Mouse (Mus musculus) cerebellum, postnatal 25 days (tissue): ENCODE results near the gene Thoc6.
A peak's percentile ranks its signal among the peaks of the same experiment; 100 is the strongest.

Experiments used
- DNase-seq, 2 experiments: peaks; one replicate each; pipeline ENCODE4 v3.0.0; 2021; ENCODE audit warnings: mixed read lengths in 2 of 2

Thoc6 gene

DNA sequence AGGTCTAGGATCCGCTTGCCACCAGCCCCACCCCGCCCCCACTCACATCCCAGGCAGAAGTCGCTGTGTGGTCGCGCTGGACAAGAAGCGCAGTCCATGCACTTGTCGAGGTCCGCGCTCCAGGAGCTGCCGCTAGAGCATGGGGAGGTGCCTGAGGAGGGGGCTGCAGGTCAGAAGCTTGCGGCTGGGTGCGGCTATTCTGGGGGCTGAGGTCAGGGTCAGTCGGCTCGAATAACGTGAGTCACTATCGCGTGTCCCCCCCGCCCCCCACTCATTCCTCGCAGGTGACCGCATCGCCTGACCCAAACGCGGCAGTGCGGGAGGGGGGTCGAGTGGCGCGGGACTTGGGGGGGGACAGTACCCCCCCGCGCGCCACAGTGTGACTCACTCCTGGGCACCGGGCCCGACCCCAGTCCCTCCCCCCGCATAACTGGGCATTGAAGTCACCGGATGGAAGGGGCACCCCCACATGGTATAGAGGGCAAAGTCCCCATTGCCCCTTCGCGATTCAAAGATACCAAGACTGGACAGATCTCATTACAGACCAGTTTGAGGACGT is 2.9 kb upstream of the Thoc6 start:
- DNase-seq = peak; percentile 68 to 84

GRCm38 (mm10) chr17:23675564-23676281 is 2.0 kb upstream of the Thoc6 start:
- peak; percentile 60 to 75 for DNase-seq

DNA sequence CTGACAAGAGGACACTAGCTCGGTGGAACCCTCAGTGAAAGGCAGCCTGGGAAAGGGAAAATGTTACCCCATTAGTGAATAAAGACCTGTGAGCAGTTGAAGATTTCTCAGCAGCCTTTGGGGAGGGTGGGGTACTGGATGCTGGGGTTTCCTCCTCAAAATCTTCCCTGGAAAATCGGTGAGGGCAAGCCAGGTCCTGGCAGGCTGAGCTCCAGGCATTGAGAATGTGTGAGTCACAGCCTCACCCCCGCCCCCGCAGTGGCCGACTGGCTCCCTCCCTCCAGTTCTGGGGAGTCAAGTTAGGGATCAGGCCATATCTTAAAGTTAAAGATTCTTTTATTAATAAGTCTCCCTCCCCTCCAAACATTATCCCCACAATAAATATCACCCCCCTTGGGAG is 1.4 kb upstream of the Thoc6 start:
- DNase-seq = peak; percentile 66 to 84

GRCm38 (mm10) chr17:23674271-23674952 is 730 bp upstream of the Thoc6 start:
- DNase-seq = peak; percentile 60 to 66

DNA sequence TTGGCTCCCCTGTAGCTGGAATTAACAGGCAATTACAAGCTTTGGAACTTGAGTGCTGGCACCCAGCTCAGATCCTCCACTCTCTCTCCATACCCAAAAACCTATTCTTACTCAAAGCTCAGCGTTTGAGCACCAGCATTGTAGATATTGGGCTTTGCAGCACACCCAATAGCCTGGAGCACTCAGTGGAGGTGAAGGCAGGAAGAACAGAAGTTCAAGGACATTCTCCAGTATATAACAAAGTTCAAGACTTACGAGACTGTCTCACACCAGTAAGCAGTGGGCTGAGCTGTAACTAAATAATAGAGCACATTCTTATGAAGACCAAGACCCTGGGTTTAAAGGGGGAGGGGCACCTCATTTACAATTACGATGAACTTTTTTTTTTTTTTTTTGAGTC is 921 bp downstream of the Thoc6 start:
- no peak for DNase-seq

GRCm38 (mm10) chr17:23671519-23671918 is 2.2 kb downstream of the Thoc6 start:
- DNase-seq = no peak

- DNase-seq = no peak
Measured at GRCm38 (mm10) chr17:23670516-23671074, 3.1 kb downstream of the Thoc6 start.

- no peak for DNase-seq
Measured at GRCm38 (mm10) chr17:23665511-23665910, 8.2 kb downstream of the Thoc6 start.

- DNase-seq = peak in 1 of 2 experiments; percentile 31
Measured at GRCm38 (mm10) chr17:23664556-23665021, 9.1 kb downstream of the Thoc6 start.

DNA sequence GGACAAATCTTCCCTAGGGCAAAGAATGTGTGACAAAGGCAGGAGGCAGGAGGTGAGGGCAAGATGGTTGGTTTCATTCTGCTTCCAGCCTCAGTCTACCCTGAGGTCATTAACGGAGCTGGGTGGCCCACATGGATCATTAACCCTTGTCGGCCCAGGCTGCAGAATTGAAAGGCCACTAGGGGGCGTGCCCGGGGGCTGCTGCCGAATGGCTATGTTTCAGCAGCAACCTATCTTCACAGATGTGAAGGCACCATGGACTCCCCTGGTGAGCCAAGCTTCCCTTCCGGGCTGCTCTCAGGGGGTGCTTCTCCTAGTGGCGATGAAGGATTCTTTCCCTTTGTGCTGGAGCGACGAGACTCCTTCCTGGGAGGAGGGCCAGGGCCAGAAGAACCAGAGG is 12.2 kb downstream of the Thoc6 start:
- peak in 1 of 2 experiments; percentile 42 for DNase-seq

DNA sequence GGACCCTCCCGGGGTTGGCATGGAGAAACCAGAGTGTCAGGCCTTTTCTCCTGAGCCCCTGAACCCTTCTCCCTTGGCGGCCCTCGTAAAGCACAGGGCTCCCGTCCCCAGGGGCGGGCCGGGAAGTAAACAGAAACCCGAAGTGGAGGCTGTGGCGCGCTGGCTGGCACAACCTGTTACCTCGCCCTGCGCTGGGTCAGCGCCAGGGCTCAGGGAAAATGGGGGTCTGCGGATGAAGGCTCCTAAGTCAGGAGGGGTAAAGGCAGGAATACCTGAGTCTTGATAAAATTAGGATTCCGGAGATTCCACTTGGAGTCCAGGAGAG is 12.8 kb downstream of the Thoc6 start:
- no peak for DNase-seq

- peak; percentile 58 to 77 for DNase-seq
Measured at GRCm38 (mm10) chr17:23660117-23660875, 13.4 kb downstream of the Thoc6 start, which contains the start of gene Bicdl2. TSS of gene Bicdl2 (plus strand) at chr17:23660506.

GRCm38 (mm10) chr17:23658450-23658849 is 15.2 kb downstream of the Thoc6 start:
- DNase-seq = no peak

- DNase-seq = no peak
Measured at GRCm38 (mm10) chr17:23654410-23654809, 19.3 kb downstream of the Thoc6 start.

- no peak for DNase-seq
Measured at GRCm38 (mm10) chr17:23654001-23654400, 19.7 kb downstream of the Thoc6 start.

DNA sequence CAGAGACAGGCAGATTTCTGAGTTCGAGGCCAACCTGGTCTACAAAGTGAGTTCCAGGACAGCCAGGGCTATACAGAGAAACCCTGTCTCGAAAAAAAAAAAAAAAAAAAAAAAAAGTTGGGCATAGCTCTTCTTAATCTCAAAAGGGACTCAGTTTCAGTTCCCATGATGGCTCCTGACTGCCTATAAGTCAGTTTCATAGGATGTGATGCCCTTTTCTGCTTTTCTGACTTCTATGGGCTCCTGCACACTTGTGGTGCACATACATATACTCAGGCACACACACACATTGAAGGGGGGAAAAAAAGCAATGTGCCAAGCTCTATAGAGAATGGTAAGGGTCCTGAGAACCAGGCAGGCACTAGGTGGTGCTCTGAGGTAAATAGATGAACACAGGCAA is 20.4 kb downstream of the Thoc6 start:
- DNase-seq = no peak

- DNase-seq = no peak
Measured at GRCm38 (mm10) chr17:23651363-23651762, 22.3 kb downstream of the Thoc6 start.

DNA sequence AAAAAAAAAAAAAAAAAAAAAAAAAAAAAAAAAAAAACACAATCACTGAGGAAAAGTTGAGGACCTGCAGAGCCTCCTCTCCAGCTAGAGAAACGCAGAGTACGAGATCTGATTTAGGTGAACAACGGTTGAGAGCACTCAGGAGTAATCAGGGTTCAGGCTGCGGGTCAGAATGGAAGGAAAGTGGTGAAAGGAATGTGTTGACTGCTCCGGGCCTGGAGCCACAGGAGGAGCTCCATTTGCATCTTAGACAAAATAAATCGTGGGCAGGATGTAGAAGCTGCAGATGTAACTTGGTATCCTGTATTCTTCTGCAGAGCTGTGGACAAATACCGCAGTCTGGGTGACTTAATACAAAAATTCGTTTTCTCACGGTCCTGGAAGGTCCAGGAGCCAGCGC is 27.8 kb downstream of the Thoc6 start:
- no peak for DNase-seq

GRCm38 (mm10) chr17:23644613-23645495 is 28.8 kb downstream of the Thoc6 start, which contains the start of gene Mmp25:
TSS of gene Mmp25 (minus strand) at chr17:23645277.
- peak in 1 of 2 experiments; percentile 26 for DNase-seq

DNA sequence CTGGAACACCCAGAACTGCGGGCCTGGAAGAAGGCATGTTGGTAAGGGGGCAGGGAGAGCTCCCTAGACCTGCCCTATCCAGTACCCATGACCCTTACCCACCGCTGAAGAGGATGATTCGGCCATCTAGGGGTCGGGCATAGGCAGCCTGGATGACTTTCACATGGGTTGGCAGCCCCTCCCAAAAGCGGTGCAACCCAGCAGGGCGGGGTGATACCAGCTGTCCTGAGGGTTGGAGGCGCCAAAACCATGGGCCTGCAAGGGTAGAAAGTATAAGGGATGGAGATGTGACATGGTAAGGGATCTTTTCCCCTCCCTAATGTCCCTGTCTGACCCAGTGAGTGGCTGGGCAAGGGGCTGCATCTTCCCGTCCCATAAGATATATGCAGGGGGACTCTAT is 42.4 kb downstream of the Thoc6 start:
- peak in 1 of 2 experiments; percentile 7 for DNase-seq

GRCm38 (mm10) chr17:23630195-23631020 is 43.3 kb downstream of the Thoc6 start:
- peak; percentile 83 to 88 for DNase-seq
